Comparison of ENCODE assay signal across 16 mouse cellular contexts in the genomic region with DNA sequence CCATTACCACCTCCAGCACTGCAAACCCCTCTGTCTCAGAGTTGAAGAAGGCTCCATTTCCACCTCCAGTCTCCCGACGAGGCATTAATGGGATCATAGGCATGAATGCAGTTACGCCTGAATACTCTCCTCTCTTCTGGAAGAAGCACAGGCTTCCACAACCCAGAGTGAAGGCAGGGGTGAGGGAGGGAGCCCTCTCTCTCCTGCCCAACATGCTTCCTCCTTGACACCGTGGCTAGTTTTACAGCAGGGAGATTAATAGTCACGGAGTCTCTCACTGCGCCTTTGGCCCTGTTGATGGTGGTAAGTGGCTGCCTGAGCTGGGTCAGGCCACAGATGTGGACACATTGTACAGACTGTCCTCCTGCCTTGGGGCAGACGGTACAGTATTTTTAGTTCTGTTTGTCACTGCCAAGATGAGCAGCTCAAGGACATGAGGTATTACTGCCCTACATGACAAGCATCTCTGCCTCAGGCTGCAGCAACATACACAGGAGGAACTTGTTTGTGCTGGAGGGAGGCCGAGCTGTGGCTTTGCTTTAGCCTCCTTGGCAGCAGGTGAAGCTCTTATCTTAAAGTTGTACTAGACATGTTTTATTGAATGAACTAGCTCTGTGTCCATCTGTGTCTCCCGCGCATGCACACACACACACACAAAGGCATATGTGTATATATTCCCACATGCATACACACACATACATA. TPM values are rescaled to one million over a fixed set of nuclear protein-coding genes. Genes with fewer than 3 reads are reported as not detected.
DNase-seq lines count a peak whose midpoint lies in the region; ATAC-seq lines count a peak whose summit lies in the region.
"Had no signal": no experiment of that assay in that cellular context is flagged by ENCODE, and none has a peak within 500 bp of the region (broad histone marks: within the 10 kb centered on the region; RNA-seq: fewer than 3 reads in every experiment).

No protein-coding gene starts in this region.

- H3K4me3 ChIP-seq in hindbrain, embryonic 13.5 days, result no peak overlapping the region
- H3K4me3 ChIP-seq: embryonic facial prominence, embryonic 12.5 days; forebrain, embryonic 10.5 days; midbrain, embryonic 15.5 days had no signal

- no peaks in the 10 kb centered on the region for H3K27me3 ChIP-seq in hindbrain, embryonic 13.5 days
- H3K27me3 ChIP-seq: embryonic facial prominence, embryonic 12.5 days; midbrain, embryonic 15.5 days had no signal

- peak; percentile 1 for DNase-seq in cerebellum, adult 9-10 months
- no peak for DNase-seq in cerebellum, postnatal 25 days
- peak; percentile 57 for DNase-seq in ovary, adult 18-20 months (ENCODE audit: low spot score)
- DNase-seq in ovary, postnatal 10 days (ENCODE audit: low spot score), result no peak
- DNase-seq in heart, adult 8-10 months (ENCODE audit: low spot score), result peak; percentile 39
- DNase-seq: kidney, adult 11 months; liver, postnatal 0 days; retina, postnatal 1 day had no signal

- no peak overlapping the region for H3K9ac ChIP-seq in hindbrain, embryonic 13.5 days
- H3K9ac ChIP-seq: embryonic facial prominence, embryonic 12.5 days; hindbrain, embryonic 14.5 days; liver, postnatal 0 days; midbrain, embryonic 15.5 days had no signal

- ATAC-seq in hematopoietic stem cell, adult 5-6 weeks (replicated peaks in 1 of 2; ENCODE audit: insufficient read depth in 1 of 2, low FRiP score in 2 of 2, low TSS enrichment in 1 of 2, low read depth in 1 of 2, poor library complexity in 2 of 2, severe bottlenecking in 2 of 2), result peak; percentile 48 to 65; a peak in 3 of 4 replicates
- ATAC-seq in hindbrain, embryonic 13.5 days (ENCODE audit: low FRiP score), result no peak
- ATAC-seq: liver, postnatal 0 days; midbrain, embryonic 15.5 days had no signal

- H3K27ac ChIP-seq in hindbrain, embryonic 13.5 days, result no peak overlapping the region
- H3K27ac ChIP-seq: embryonic facial prominence, embryonic 12.5 days; forebrain, embryonic 10.5 days; hindbrain, embryonic 14.5 days; macrophage; midbrain, embryonic 15.5 days had no signal

- no peaks in the 10 kb centered on the region for H3K36me3 ChIP-seq in hindbrain, embryonic 13.5 days
- H3K36me3 ChIP-seq: embryonic facial prominence, embryonic 12.5 days; forebrain, embryonic 10.5 days; G1E; midbrain, embryonic 15.5 days had no signal

- H3K4me1 ChIP-seq in hindbrain, embryonic 13.5 days (replicated peaks), result no peaks in the 10 kb centered on the region
- H3K4me1 ChIP-seq: embryonic facial prominence, embryonic 12.5 days; midbrain, embryonic 15.5 days had no signal

- H3K4me2 ChIP-seq in hindbrain, embryonic 13.5 days, result no peak overlapping the region
- H3K4me2 ChIP-seq: embryonic facial prominence, embryonic 12.5 days; hindbrain, embryonic 14.5 days; midbrain, embryonic 15.5 days had no signal

- H3K9me3 ChIP-seq in hindbrain, embryonic 13.5 days, result no peaks in the 10 kb centered on the region
- H3K9me3 ChIP-seq: embryonic facial prominence, embryonic 12.5 days; forebrain, embryonic 10.5 days; G1E; midbrain, embryonic 15.5 days had no signal

- 77% methylated on average over 10 of the region's 10 CpGs for WGBS in hindbrain, embryonic 13.5 days

RNA-seq across cellular contexts. Expression of a gene that starts 24.0 kb away (rescaled TPM):
- 100 to 1,000 TPM; 171 to 176 (median 173) TPM for total RNA-seq in heart, adult 8-10 months (2022)
- not detected in 2 replicates for total RNA-seq in hematopoietic stem cell, adult 5-6 weeks (2017)
- 0.12 TPM in 2 replicates for polyA plus RNA-seq in hindbrain, embryonic 13.5 days (2015; fragmentation: Nextera tagmentation; extraction: Ambion mirVana)
- polyA plus RNA-seq: forebrain, embryonic 10.5 days; G1E; hindbrain, embryonic 14.5 days; macrophage had no signal

RNA-seq across cellular contexts. Expression of a gene that starts 38.9 kb away (rescaled TPM):
- 1 to 10 TPM in 1 of 4 experiments, under 1 TPM in 3; 0.49 to 1.3 (median 0.64) TPM for total RNA-seq in heart, adult 8-10 months (2022)
- total RNA-seq in hematopoietic stem cell, adult 5-6 weeks (2017), result 1.7 and 3.6 TPM in 2 replicates
- polyA plus RNA-seq in hindbrain, embryonic 13.5 days (2015; fragmentation: Nextera tagmentation; extraction: Ambion mirVana), result 5.3 and 5.6 TPM in 2 replicates

Comparison
In these comparisons a context has a peak if more than half of its experiments do, and no peak if none do; other contexts are left out.
1. DNase-seq: peak in cerebellum, adult 9-10 months (single experiment), ovary, adult 18-20 months (single experiment) and heart, adult 8-10 months (single experiment); none in cerebellum, postnatal 25 days (0 of 2) and ovary, postnatal 10 days (single experiment).
2. RNA of a gene that starts 24.0 kb away (total RNA-seq): 171 to 176 TPM in heart, adult 8-10 months; not detected in hematopoietic stem cell, adult 5-6 weeks; every median in the first group is over 100 times any median in the second.